Mouse (Mus musculus) kidney, postnatal 4 days (tissue): ENCODE results near the gene Enoph1.

ENCODE experiments used
- DNase-seq, 2 experiments: peaks; one replicate each; pipeline ENCODE4 v3.0.0; 2021; ENCODE audit warnings: mixed read lengths in 2 of 2

Enoph1 gene

DNA sequence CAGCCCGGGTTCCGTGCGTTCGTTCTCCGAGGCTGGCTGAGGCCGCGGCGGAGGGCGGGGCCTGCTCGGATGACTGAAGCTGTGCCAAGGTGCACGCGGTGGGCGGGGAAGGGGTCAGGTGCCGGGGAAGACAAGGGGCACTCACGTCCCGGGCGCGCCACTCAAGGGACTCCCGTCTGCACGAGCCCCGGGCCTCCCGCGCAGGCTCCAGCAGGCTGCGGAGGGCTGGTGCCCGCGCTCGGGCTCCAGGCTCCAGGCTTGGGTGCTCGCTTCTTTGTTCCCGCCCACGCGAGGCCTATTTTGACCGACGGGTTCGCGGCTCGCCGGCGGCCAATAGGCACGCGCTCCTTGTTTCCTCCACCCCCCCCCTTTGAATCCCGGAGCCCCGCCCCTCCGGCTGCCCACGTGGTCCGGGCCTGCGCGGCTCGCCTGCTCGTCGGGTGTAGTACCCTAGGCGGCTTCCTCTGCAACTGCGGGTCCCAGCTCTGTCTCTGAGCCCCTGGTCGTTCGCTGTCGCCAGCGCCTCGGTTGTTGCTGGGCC is at the start of gene Enoph1, which contains the start of gene Hnrnpdl:
Gene Enoph1 (plus strand): TSS at position 384 of the 541 bp plus-strand sequence.
Gene Hnrnpdl (minus strand): TSS at position 63 of the 541 bp plus-strand sequence.
- DNase-seq = peak; percentile 94 to 97

DNA sequence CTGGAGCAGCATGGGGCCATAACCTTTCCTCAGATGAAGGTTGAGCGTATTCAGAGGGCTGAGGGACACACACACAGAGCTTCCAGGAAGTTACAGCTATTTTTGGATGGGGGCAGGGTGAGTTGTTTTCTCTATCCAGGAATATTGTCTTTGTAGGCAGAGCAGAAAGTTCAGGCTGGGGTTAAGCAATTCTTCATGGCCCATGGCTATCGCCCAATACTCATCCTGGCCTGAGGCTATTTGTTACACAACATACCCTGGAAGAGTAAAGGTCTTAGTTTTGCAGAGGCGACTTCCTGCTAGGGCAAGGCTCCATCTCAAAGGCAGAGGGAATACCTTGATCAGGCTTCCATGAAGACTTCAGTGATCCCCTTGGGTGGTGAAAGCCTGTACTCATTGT is 45.6 kb upstream of the Enoph1 start:
- DNase-seq = no peak

DNA sequence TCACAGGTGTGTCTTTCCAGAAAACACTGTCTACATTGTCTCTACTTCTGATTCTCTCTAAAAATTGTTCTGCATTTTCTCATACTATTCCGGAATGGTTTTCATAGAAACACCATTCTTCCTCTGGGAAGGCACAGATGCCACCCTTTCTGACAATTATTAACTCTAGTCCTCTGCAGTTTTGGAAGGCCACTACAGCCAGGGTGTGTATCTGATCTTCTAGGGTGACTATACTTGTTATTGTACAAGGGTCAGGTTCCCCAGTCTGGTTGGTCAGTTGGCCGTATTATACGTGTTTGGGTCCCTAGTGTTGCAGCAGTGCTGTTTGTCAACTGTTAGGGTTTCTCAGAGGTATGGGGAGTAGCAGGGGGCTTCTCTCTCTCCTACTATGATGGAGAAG is 45.1 kb upstream of the Enoph1 start:
- no peak for DNase-seq

- no peak for DNase-seq
These were observed 39.7 kb upstream of the Enoph1 start for GRCm38 (mm10) chr5:100000048-100000447.

- DNase-seq = no peak
These were observed 39.3 kb upstream of the Enoph1 start for GRCm38 (mm10) chr5:100000500-100000899.

DNA sequence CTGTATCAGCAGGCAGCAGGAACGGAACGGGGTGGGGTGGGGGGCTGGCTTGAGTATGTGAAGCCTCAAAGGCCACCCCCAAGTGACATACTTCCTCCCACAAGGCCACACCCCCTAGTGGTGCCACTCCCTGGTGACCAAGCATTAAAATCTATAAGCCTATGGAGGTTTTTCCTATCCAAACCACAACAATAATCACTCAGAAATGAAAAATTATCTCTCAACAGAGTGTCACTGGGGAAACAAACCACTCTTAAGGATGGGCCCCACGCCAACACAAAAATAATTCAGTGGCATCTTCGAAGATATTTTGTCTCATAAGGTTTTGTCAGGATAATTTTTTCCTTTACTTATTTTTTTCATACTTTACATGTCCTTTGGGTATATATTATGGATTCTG is 35.9 kb upstream of the Enoph1 start:
- DNase-seq = no peak

DNA sequence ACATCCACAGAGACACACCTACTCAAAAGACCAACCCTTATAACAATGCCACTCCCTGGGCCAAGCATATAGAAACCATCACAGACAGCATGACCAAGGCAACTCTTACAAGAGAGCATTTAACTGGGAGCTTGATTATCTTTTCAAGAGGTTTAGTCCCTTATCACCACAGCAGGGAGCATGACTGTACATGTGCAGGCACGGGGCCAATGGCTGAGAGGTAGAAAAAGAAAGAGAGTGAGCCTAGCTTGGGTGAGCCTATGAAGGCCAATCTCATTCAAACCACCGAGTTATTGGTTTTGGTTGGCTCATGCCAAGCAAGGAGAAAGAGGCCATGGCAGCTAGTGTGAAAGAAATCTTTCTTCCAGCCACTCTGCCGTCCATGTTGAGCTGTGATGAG is 34.4 kb upstream of the Enoph1 start:
- no peak for DNase-seq

DNA sequence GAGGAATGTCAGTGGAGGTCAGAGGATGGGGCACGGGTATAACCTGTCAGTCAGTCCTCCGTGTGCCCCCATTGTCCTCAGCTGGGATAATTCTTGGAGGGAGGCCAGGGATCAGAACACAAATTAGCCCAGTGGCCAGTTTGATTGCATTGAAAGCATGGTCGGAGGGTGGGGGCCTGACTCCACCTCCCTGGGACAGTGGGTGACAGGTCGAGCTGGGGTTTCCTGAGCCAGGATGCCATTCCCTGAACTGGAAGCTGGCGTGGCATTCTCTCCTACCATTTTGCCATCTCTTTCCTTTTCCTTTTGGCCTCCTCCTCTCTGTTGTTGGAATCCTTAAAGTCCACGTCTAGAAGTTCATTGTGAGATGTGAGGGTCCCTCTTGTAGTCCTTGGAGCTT is 33.9 kb upstream of the Enoph1 start:
- DNase-seq = no peak

GRCm38 (mm10) chr5:100006324-100007039 is 33.3 kb upstream of the Enoph1 start:
- no peak for DNase-seq

GRCm38 (mm10) chr5:100007040-100007375 is 32.8 kb upstream of the Enoph1 start:
- DNase-seq = no peak

DNA sequence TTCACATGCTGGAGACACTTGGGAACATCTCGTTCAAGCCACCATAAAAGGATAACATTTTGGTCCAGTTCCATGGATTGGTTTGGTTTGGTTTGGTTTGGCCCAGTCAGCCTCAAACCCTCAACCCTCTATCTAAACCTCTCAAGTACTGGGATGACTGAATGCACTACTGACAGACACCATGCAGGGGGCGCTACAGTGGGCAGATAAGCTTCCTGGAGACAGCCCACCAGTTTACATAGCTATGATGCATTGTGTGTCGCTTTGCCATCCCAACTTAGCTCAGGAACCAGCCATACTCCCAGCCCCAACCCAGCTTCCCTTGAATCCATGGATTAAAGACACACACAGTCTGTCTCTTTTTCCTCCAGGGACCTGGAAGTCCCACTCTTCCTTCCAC is 31.3 kb upstream of the Enoph1 start:
- no peak for DNase-seq

DNA sequence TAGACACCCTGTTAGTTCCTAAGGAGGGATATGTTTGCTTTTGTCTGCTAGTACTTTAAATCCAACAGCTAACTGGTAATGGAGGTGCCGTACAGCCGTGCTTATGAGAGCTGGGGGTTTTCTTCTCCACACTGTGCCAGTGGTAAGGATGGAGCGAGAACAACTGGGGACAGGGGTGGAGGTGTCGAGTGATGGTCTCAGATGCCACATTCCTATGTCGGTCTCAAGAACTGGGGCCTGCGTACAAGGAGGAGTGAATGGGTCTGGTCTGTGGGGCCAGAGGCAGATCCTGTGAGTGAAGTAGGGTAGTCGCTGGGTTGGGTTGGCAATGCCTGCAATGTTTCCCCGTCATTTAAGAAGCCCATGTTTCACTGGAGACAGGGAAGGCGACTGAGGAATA is 27.2 kb upstream of the Enoph1 start:
- DNase-seq = no peak

DNA sequence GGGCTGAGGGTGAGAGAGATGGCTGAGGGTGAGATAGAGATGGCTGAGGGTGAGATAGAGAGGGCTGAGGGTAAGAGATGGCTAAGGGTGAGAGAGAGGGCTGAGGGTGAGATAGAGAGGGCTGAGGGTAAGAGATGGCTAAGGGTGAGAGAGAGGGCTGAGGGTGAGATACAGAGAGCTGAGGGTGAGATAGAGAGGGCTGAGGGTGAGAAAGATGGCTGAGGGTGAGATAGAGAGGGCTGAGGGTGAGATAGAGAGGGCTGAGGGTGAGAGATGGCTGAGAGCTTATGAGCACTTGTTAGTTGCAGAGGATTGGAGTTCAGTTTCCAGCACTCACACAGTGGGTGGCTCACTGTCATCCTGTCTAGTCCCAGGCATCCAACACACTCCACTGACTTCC is 19.7 kb upstream of the Enoph1 start:
- DNase-seq = no peak

GRCm38 (mm10) chr5:100024403-100024802 is 15.4 kb upstream of the Enoph1 start:
- DNase-seq = no peak

GRCm38 (mm10) chr5:100024868-100025267 is 14.9 kb upstream of the Enoph1 start:
- DNase-seq = no peak

DNA sequence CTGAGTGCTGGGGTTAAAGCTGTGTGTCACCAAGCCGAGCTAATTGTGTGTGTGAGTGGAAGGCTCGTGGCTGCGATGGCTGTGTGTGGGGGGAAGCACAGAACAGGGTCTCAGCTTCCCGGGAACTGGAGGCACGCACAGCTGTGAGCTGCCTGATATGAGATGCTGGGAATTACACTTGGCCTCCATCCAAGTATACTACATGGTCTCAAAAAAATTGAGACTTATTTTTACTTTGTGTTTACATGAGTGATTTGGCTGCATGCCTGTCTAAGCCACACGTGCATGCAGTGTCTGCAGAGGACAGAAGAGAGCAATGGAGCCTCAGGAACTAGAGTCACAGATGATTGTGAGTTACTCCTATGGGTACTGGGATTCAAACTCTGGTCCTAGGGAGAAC is 9.7 kb upstream of the Enoph1 start:
- DNase-seq = peak; percentile 40 to 55

GRCm38 (mm10) chr5:100032107-100032506 is 7.7 kb upstream of the Enoph1 start:
- no peak for DNase-seq

GRCm38 (mm10) chr5:100032646-100033045 is 7.1 kb upstream of the Enoph1 start:
- DNase-seq = no peak

- DNase-seq = peak; percentile 38 to 48
These were observed 3.8 kb upstream of the Enoph1 start for GRCm38 (mm10) chr5:100035950-100036349.

DNA sequence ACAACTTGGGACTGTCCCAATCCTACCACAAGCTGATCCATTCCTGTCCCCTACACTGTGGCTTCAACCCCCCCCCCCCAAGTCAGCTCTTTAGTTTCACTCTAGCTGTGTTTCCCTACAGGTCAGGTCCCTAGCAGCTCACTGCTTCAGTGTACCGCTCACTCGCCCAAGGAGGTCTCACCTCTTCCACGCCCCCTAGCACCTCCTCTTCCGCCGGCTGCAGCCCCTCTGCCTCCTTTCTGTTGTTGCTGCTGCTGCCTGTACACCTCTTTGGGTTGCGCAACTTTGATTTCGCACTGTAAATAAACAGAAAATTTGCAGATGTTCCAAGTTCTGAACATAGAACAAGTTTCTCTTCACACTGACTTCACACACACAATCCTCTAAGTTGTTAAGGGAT is 3.1 kb upstream of the Enoph1 start:
- DNase-seq = peak; percentile 38 to 49

GRCm38 (mm10) chr5:100037965-100038713 is 1.6 kb upstream of the Enoph1 start:
- peak; percentile 95 to 96 for DNase-seq

GRCm38 (mm10) chr5:100038714-100039601 is 827 bp upstream of the Enoph1 start:
- DNase-seq = peak; percentile 96 to 97

- DNase-seq = peak in 1 of 2 experiments; percentile 49
These were observed 548 bp downstream of the Enoph1 start for GRCm38 (mm10) chr5:100040281-100040784.
